Mouse (Mus musculus): ENCODE measurements around the gene Nell2.

DNA sequence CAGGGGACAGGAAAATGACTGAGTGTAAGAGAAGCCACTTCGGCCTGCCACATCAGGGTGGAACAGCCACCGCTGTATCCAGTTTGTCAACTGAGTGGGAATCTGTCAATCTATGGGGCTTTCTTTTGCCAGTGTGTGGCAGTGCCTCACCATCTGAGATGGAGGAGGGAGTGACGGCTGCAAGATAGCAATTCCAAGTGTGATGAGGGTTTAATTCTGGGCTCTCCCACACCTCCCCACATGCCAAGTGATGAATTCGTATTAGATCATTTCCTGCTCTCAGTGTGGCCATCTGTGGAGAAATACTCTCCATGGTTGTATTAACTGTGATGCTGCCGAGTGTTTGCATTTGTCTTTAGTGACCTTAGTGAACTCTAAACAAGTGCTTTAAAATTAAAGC is 36.2 kb downstream of the Nell2 start:
- TF ChIP-seq MAX (IDR thresholded peaks at IDR 0.05; ENCODE audit: low read depth), result no peak
- no peak for TF ChIP-seq POLR2A (IDR thresholded peaks at IDR 0.05; ENCODE audit: insufficient read length, low read depth)
- TF ChIP-seq POLR2AphosphoS2 (IDR thresholded peaks at IDR 0.05; ENCODE audit: insufficient read length, low read depth), result no peak
- no peak for TF ChIP-seq MYOD1 (IDR thresholded peaks at IDR 0.05; ENCODE audit: control insufficient read depth in 1 of 3, insufficient read length in 2 of 3, low read depth in 2 of 3)
- TF ChIP-seq MYOG (IDR thresholded peaks at IDR 0.05; ENCODE audit: control insufficient read depth in 1 of 3, insufficient read depth in 1 of 3, insufficient read length in 2 of 3, low read depth in 2 of 3), result no peak
- TF ChIP-seq USF1 (IDR thresholded peaks at IDR 0.05; ENCODE audit: low read depth), result no peak
- no peak for TF ChIP-seq TCF12 (IDR thresholded peaks at IDR 0.05; ENCODE audit: insufficient read depth, poor library complexity, severe bottlenecking)
